Mouse (Mus musculus) adrenal gland, postnatal 10 days (tissue): ENCODE results near the gene Olfr1382. TPM values are rescaled to one million over a fixed set of nuclear protein-coding genes. Genes with fewer than 3 reads are reported as not detected.
A peak's percentile ranks its signal among the peaks of the same experiment; 100 is the strongest.
"Not testable (repeated sequence)": the region's sequence is repeated elsewhere in the genome, so short reads cannot be mapped to it uniquely, and the experiment has no call there.

Experiments
- DNase-seq: peaks from one replicate; pipeline ENCODE4 v3.0.0; 2021; ENCODE audit warnings: mixed read lengths
- long read RNA-seq, 2 experiments: library from polyadenylated mRNA; stranded (forward); transcript quantifications; one replicate each; pipeline ENCODE4 v2.0.0; 2021
- total RNA-seq, 2 experiments: library from RNA; stranded (reverse); gene quantifications; 2 replicates each; pipeline ENCODE4 v1.2.3; 2021

Gene Olfr1382
- total RNA-seq, result not detected
- long read RNA-seq, experiment 1, result 0 reads
- long read RNA-seq, experiment 2, result 0 reads

GRCm38 (mm10) chr11:49527947-49528346 is at the start of gene Olfr1382:
Olfr1382 (plus strand) TSS chr11:49528247.
- no peak for DNase-seq

DNA sequence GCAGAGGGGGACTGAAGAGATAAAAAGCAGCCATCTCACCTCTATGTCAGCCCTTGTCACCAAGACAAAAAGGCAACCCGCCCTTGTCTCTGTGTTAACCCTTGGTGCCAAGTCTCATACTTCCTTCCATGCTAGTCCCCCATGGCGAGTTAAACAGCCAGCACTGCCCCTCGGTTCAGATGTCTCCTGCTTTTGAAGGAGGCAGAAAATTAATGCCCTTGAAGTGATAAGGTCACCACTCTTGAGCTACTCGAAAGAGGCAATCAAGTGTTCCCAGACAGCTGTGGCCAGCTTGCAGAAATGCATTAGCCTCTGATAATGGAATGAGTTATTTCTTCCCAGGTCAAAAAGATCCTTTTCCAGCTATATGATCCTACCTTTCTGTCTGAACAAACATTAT is 42.1 kb upstream of the Olfr1382 start:
- no peak for DNase-seq

GRCm38 (mm10) chr11:49488770-49489169 is 39.3 kb upstream of the Olfr1382 start, which contains the start of gene Olfr1385:
Olfr1385 (plus strand) TSS chr11:49489070.
- not testable (repeated sequence) for DNase-seq

DNA sequence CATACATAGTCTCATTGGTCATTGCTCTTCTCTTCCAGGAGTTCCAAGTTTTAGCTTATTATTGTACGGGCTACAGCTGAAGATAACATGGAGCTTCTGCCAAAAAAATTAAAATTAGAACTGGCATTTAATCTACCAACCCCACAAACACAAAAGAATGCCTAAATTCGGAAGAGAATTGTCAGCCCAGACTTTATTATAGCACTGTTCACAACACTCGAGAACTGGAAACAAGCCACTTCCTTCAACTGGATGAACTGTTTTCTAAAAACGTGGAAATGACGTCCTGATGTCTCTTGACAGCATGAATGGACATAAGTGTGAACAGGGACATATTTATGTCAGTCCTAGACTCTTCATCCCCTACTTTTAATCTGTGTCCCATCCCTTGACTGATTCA is 10.0 kb upstream of the Olfr1382 start:
- no peak for DNase-seq

- DNase-seq, result no peak
These were observed 8.7 kb upstream of the Olfr1382 start, which contains the start of gene Olfr1383 for GRCm38 (mm10) chr11:49519348-49519747. Olfr1383 (plus strand) TSS chr11:49519648.

- no peak for DNase-seq
These were observed 4.7 kb downstream of the Olfr1382 start for GRCm38 (mm10) chr11:49532761-49533160.

- DNase-seq, result peak; percentile 2
These were observed 8.6 kb downstream of the Olfr1382 start for GRCm38 (mm10) chr11:49536631-49537030.

DNA sequence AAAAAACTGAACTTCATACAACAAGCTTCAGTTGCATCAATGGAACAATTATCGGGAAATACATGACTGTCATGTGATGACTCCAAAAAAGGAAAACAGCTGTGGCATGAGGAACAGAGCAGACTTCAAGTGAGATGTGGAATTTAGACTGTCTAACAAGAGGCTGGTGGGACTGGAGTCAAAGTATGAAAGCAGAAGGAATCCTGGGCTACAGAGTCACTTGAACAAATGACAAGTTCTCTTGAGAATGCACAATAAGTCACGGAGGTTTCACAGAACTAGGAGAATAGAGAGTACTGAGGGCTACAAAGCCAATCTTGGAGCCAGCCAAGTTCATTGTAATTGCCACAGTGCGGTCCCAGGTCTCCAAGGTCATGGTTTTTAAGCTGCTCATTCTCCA is 15.1 kb downstream of the Olfr1382 start, which contains the start of gene Olfr1381:
TSS of gene Olfr1381 (plus strand) at position 301 of the 400 bp plus-strand sequence.
- DNase-seq, result not testable (repeated sequence)

DNA sequence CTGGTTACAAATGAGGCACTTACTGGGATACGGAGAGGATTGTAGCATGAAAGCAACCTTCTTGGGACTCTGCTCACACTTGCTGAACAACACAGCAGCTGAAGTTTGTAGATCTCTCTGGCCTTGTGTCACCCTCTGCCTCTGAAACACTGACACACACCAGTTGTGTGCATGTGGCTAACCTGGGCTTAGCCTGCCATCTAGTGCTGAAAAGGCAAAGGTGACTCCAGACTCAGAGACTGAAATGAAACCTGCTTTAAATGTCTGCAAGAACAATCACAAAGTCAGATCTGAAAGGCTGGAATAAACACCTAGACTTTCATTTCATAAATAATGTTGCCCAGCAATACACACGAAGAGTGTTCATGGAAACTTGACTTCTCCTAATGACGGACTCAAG is 26.0 kb downstream of the Olfr1382 start:
- DNase-seq, result not testable (repeated sequence)

DNA sequence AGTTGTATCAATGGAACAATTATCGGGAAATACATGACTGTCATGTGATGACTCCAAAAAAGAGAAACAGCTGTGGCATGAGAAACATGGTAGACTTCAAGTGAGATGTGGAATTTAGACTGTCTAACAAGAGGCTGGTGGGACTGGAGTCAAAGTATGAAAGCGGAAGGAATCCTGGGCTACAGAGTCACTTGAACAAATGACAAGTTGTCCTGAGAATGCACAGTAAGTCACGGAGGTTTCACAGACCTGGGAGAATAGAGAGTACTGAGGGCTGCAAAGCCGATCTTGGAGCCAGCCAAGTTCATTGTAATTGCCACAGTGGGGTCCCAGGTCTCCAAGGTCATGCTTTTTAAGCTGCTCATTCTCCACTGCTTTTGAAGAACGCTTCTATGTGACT is 28.5 kb downstream of the Olfr1382 start, which contains the start of gene Olfr1380:
TSS of gene Olfr1380 (plus strand) at position 301 of the 400 bp plus-strand sequence.
- not testable (repeated sequence) for DNase-seq

DNA sequence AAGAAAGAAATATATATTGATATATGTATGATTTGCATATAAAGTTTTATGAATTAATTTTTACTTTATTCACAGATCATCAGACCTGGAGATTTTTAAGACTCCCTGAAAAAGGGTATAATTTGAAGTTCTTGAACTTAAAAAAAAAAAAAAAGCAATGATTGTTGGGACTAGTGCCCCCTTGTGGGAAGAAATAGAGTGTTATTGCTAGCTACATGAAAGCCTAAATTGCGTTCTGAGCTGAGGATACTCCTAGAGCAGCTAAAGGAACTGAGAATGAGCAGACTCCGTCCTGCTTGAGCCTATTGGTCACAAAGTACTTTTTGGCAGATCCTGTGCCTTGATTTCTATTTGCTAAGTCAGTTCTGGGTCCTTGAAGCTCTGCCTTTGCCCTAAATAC is 47.0 kb downstream of the Olfr1382 start:
- DNase-seq, result not testable (repeated sequence)

DNA sequence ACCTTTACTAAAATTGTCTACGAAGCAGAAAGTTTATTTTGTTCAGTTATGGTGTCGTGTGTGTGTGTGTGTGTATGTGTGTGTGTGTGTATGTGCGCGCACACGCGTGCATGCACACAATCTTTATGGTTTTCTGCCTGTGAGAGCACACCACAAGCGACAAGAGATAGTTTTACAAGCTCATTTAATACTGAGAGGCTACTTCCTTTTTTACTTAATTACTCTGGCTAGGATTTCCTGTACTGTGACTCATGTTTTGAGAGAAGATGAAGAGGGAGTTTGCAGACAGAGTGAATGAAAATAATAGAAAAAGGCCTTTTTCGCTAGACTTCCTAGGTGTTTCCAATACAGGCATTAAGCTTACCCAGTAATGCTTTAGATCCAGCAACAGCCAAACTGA is 52.4 kb downstream of the Olfr1382 start:
- not testable (repeated sequence) for DNase-seq

Other genes starting within 250 kb of the Olfr1382 start
- not detected for gene Olfr1393, start 249.9 kb upstream of the Olfr1382 start, total RNA-seq
- not detected for gene Olfr1392, start 243.0 kb upstream of the Olfr1382 start, total RNA-seq
- gene Olfr10, start 223.5 kb upstream of the Olfr1382 start, total RNA-seq, result not detected
- gene Olfr1391, start 205.5 kb upstream of the Olfr1382 start, total RNA-seq, result not detected
- gene Olfr1390, start 193.1 kb upstream of the Olfr1382 start, total RNA-seq, result not detected
- gene Olfr1389, start 105.2 kb upstream of the Olfr1382 start, total RNA-seq, result not detected
- gene Olfr1388, start 91.6 kb upstream of the Olfr1382 start, total RNA-seq, result under 1 TPM in 1 of 2 experiments, not detected in 1; 0.21 TPM
- not detected for gene Olfr1387, start 72.9 kb upstream of the Olfr1382 start, total RNA-seq
- gene Olfr1386, start 63.2 kb upstream of the Olfr1382 start, total RNA-seq, result not detected
- not detected for gene Olfr1385, start 39.2 kb upstream of the Olfr1382 start, total RNA-seq
- not detected for gene Olfr1384, start 21.5 kb upstream of the Olfr1382 start, total RNA-seq
- not detected for gene Olfr1383, start 8.6 kb upstream of the Olfr1382 start, total RNA-seq
- not detected for gene Olfr1381, start 15.2 kb downstream of the Olfr1382 start, total RNA-seq
- gene Olfr1380, start 28.6 kb downstream of the Olfr1382 start, total RNA-seq, result not detected
- gene Flt4, start 81.0 kb downstream of the Olfr1382 start, total RNA-seq, result 10 to 100 TPM; 18.7 to 18.9 TPM
- not detected for gene Scgb3a1, start 135.4 kb downstream of the Olfr1382 start, total RNA-seq
- gene Cnot6, start 184.5 kb downstream of the Olfr1382 start, total RNA-seq, result 10 to 100 TPM; 51.1 to 61.2 TPM